Mouse (Mus musculus) olfactory bulb, adult 2 months (tissue): Measurements from ENCODE around the gene Rho.

Experiments
- CTCF ChIP-seq: fragments of 200-500 bp; IDR thresholded peaks from 2 replicates; pipeline ENCODE4 v1.5.1; 2012; ENCODE audit warnings: low read depth, mild to moderate bottlenecking, low read length, moderate library complexity; ENCODE audit not compliant: insufficient read depth
- POLR2A ChIP-seq: fragments of 200-500 bp; IDR thresholded peaks from 2 replicates; pipeline ENCODE4 v1.6.1; 2012; ENCODE audit warnings: mild to moderate bottlenecking, low read depth, low read length, moderate library complexity; ENCODE audit not compliant: insufficient read depth

DNA sequence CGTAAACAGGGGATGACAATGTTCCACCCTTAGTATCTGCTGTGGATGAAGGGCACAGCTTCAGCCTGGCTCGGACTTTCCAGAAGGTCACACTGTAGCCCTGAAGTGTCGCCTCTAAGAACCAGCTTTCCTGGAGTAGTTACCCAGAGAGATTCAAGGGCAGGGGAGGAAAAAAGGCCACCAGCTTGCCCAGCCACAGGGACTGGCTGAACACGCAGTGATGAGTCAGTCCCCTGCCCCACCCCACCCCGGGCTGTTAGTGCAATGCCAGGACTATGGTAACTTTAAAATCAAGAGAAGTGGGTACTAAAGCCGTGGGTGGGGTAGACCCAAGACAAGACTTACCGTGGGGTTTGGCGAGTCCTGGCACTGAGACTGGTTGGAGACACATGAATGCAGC is 44.1 kb downstream of the Rho start:
- no peak for TF ChIP-seq CTCF
- no peak for TF ChIP-seq POLR2A
